Mouse (Mus musculus) embryo, embryonic 11.5 days (tissue): Measurements from ENCODE around the gene Trex1.

Experiments used
- DNase-seq: peaks from one replicate; pipeline ENCODE4 v3.0.0-alpha.2; 2012; ENCODE audit warnings: low read depth, low spot score

The Trex1 gene

DNA sequence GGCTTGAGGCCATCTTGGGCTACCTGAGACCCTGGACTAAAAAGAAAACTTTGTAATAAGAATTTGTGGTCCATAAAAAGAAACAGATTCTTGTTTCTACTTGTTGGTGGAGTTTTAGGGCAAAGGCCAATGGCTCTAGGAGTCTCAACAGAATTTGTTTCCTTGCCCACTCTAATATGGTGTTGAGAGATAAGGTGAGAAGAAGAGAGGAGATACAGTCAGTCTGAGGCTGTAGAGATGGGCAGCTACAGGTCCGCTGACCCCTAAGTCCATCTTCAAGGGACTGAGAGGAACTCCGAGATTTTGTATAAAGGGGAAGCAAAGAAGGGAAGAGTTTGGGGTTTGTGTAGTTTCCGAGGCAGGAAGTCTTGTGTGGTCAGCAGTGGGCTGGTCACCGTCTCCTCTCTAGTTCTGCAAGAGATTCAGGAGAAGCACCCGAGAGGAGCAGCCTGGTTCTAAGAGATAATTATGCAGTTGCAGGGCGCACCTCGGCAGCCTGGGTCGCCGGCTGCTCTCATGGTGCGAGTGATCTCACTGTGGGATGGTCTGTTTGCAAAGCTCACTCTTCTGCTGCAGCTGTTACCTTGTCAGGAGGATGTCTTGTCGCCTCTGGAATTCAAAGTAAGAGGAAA, 42.4 kb downstream of the Trex1 start:
- DNase-seq = no peak

DNA sequence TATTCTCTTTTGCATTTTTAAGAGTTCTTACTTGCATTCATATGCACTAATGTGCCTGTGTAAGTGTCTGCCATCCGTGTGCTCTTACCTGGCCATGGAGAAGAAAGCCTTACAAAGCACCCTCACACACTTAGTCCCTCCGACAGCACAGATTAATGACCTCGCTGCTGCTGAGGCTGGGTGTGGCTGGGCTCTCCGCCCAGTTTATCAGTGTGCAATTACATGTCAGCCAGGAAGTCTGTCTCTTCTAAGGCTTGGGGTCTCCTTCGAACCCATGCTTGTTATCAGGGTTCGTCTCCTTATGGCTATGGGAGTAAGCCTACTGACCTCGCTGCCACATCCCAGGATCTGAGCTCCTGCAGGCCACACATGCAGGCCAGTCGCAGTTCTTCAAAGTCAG, 44.1 kb downstream of the Trex1 start:
- no peak for DNase-seq

DNA sequence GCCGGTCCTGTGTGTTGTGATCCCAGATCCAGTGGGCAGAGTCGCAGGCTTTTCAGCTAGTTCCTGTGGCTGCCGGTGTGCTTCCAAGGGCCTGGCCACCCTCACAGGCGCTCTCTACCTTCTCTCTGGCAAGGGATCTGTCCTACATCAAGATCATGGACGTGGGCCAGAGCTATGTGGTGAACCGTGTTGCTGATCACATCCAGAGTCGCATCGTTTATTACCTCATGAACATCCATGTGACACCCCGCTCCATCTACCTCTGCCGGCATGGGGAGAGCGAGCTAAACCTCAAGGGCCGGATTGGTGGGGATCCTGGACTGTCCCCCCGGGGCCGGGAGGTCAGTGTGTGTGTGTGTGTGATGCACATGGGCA, 49.2 kb downstream of the Trex1 start:
- no peak for DNase-seq

DNA sequence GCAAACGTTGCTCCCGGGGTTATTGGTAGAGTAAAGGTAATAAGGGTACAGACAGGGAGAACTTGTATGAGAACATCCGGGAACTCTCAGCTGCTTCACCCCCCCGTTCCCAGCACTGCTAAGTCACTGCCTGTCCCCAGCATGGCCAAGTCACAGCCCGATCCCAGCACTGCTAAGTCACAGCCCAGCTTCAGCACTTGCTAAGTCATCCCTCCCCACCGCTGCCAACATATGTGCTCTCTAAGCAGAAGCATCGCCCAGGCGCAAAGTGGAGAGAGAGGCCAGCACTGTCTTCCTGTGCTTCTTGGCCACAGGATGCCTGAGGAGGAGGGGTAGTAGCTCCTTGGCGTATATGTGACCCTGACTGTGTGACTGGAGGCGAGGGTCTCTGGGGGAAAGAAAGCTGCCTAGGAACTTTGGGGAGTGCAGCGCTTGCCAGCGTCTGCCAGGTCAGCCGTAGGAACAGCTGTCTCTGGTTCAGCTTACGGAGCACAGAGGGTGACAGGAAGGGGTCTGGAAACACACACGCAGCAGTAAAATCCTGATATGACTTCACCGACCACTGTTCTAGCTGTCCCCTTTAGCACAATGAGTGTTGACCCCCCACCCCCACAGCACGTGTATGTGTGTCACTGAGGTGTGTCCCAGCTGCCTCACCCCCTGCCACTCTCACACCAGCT, 49.8 kb downstream of the Trex1 start:
- no peak for DNase-seq

DNA sequence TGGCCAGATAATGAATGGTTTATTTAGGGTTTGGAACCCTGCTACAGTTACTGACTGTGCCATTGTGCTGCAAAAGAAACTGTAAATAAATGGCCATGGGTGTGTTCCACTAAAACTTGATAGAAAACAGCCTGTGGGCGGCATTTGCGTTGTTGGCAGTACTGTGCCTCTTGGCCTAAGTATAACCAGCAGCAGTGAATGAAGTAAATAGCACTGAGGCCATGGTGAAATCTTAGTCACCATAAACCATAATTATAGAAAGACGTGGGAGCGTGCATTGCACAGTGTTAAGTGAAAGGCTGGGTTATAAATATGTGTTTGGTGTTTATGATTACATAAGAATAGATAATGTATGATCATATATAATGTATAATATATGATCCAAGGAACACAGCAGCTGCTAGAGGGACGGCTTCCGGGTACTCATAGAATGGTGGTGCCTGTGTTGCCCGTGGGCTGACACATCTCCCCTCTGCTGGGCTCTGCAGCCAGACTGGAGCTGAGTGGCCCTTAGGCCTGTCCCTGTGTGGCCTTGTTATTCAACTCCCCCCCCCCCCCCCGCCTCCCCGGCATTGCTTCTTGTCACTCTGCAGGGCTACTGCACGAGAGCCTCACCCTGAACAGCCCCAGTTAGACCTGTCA, 50.4 kb downstream of the Trex1 start:
- no peak for DNase-seq

DNA sequence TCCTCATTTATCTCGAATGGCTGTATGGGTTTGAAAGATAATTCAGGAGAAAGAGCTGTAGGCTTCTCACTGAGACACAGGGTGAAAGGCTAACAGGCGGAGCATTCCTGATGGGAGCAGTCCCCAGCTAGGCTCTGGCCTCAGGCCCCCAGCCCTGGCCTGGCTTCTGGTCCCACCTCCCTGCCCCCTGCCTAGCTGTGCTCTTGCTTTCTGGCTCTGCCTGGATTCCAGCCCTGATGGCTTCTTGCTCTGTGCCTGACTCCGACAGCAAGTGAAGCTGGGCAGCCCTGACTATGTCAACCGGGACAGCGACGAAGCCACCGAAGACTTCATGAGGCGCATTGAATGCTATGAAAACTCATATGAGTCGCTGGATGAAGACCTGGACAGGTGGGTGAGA, 51.5 kb downstream of the Trex1 start:
- DNase-seq = no peak
